Mouse (Mus musculus): ENCODE measurements around the gene Ppp1r36.
A peak's percentile ranks its signal among the peaks of the same experiment; 100 is the strongest.
"Not testable (repeated sequence)": the region's sequence is repeated elsewhere in the genome, so short reads cannot be mapped to it uniquely, and the experiment has no call there.

Gene Ppp1r36

DNA sequence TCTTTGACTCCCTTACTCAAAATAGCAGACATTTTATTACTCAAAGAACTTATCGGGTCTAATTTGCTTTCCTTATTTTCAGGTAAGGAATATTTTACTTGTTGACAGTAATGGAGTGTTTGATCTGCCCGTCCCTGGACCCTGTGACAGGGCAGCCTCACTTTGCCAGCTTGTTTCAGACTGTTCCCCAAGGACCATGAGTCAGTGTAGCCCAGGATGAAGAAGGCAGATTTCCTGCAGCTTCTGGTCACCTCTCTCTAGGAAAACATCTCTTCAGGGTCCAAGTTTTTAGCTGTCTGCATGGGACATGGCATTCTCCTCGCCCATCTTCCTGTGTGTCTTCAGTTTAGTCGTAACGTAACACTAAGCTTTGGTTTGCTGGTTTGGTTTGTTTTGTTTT, 20.1 kb upstream of the Ppp1r36 start:
- no peak for DNase-seq (ENCODE audit: low read depth)

GRCm38 (mm10) chr12:76401674-76402073, 15.7 kb upstream of the Ppp1r36 start:
- DNase-seq (ENCODE audit: low read depth): no peak

DNA sequence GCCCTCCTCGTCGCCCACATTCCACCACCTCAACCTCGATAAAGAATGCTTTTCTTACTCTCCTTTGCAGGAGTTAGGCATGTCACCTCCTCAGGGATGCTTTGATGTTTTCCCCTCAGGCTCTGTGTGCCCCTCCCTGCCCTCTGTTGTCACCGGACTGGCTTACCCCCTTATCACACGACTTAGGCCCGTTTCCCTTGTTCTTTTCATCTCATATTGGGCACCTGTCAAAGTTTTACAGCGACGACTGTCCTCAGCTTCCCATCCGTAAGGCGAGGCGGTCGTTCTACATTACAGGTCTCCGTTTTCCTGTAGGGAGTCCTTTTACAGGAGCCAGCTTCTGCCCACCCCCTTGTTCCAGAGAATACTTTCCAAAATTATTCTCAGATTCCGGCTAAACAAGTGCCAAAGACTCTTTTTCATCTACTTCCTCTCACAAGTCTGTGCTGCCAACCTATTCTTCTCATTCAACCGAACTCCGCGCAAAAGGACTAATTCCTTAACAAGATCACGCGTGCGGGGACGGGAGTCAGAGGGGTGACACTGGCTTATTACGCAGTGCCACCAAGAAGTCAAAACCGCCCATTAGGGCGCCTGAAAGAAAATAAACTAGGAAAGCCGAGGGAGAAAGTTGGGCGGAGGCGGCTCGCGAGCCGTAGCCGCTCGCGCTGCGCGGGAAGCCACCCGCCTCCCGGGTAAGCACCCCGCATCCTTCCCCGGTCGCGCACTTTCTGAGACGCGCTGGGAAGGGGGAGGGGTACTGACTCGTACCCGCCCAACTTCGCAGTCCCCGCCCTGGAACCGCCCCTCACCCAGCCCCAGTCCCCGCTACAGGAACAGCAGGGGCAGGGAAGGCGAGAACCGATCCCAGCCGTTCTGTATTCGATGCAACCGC, 14.1 kb upstream of the Ppp1r36 start:
- peak; percentile 64 for DNase-seq (ENCODE audit: low read depth)

- peak; percentile 98 for DNase-seq (ENCODE audit: low read depth)
Observed at GRCm38 (mm10) chr12:76403886-76404537, 13.3 kb upstream of the Ppp1r36 start, which contains the start of gene Hspa2. Hspa2 (plus strand) TSS chr12:76404176.

DNA sequence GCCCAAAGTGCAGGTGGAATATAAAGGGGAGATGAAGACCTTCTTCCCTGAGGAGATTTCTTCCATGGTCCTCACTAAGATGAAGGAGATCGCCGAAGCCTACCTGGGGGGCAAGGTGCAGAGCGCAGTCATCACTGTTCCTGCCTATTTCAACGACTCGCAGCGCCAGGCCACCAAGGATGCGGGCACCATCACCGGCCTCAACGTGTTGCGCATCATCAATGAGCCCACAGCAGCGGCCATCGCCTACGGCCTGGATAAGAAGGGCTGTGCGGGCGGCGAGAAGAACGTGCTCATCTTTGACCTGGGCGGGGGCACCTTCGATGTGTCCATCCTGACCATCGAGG, 12.5 kb upstream of the Ppp1r36 start:
- no peak for DNase-seq (ENCODE audit: low read depth)

DNA sequence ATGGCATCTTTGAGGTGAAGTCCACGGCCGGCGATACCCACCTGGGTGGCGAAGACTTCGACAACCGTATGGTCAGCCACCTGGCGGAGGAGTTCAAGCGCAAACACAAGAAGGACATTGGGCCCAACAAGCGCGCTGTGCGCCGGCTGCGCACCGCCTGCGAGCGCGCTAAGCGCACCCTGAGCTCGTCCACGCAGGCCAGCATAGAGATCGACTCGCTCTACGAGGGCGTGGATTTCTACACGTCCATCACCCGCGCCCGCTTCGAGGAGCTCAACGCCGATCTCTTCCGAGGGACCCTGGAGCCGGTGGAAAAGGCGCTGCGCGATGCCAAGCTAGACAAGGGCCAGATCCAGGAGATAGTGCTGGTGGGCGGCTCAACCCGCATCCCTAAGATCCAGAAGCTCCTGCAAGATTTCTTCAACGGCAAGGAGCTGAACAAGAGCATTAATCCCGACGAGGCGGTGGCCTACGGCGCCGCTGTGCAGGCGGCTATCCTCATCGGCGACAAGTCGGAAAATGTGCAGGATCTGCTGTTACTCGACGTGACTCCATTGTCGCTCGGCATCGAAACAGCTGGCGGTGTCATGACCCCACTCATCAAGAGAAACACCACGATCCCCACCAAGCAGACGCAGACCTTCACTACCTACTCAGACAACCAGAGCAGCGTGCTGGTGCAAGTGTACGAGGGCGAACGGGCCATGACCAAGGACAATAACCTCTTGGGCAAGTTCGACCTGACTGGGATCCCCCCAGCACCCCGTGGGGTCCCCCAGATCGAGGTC, 12.0 kb upstream of the Ppp1r36 start:
- no peak for DNase-seq (ENCODE audit: low read depth)

GRCm38 (mm10) chr12:76405971-76406370, 11.4 kb upstream of the Ppp1r36 start:
- DNase-seq (ENCODE audit: low read depth): no peak

DNA sequence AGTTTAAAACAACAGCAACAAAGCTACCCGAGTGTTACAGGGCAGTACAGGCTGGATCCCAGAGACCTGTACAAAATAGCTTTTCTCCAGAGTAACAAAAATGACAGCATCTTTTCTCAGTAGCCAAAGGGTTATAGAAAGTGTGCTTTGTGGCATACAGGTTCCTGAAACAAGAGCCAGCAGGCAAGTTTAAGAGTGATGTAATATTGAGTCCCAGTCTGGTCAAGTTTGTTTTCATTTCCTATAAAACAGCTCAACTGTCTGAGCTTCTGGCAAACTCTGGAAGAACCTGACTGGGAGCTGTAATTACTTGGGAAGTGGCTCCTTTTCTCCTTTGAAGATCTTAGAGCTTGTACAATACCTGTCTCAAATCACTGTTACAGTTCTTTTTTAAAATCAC, 10.2 kb upstream of the Ppp1r36 start:
- DNase-seq (ENCODE audit: low read depth): no peak

DNA sequence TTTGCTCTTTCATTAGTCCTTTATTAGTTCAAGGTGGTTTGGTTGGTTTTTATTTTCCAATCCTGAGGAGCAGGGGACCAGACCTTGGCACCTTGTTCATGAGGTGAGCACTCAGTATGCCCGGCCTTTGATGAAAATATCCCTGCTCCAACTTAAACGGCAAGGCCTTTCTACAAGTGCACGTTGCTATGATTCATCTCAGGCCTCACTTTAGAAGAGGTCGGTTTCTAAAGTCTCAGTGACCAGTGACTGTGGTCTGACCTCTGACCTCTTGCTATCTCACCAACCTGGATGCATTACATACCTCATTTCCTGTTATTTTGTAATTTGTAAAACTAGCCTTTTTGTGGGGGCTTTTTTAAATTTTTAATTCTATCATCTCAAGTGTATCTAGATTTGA, 8.2 kb upstream of the Ppp1r36 start:
- no peak for DNase-seq (ENCODE audit: low read depth)

DNA sequence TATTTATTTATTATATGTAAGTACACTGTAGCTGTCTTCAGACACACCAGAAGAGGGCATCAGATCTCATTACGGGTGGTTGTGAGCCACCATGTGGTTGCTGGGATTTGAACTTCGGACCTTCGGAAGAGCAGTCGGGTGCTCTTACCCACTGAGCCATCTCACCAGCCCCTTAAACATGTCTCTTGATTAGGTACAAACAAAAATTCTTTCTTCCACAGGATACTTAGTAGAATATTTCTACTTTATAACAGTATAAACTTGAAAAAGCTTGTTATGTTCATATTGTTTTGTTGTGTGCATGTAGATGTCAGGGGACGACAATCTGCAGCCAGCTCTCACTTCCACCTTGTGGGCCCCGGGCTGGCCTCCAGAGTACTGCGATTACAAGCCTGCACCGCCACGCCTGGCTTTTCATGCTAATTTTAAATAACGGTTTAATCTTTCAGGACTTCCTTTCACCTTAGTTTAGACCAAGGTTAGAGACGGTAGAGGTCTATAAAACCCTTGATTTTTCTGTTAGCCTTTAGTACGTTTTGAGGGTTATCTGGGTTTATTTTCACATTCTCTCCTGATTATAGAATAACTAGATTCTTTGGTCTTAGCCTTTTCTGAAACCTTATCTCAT, 1.8 kb upstream of the Ppp1r36 start:
- DNase-seq (ENCODE audit: low read depth): no peak

DNA sequence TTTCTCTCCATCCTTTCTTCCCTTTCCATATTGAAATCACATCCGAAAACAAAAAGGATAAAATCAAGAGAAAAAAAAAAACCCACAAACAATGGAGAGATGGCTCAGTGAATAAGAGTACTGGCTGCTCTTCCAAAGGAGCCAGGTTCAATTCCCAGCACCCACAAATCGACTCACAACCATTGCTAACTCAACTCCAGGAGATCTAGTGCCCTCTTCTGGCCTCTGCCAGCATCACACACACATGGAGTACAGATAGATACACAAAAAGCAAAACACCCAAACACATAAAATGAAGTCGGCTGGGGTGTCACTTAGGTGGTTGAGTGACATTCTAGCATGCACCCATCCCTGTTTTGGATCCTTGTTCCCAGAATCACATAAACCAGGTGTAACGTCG, 1.0 kb downstream of the Ppp1r36 start:
- DNase-seq (ENCODE audit: low read depth): no peak

DNA sequence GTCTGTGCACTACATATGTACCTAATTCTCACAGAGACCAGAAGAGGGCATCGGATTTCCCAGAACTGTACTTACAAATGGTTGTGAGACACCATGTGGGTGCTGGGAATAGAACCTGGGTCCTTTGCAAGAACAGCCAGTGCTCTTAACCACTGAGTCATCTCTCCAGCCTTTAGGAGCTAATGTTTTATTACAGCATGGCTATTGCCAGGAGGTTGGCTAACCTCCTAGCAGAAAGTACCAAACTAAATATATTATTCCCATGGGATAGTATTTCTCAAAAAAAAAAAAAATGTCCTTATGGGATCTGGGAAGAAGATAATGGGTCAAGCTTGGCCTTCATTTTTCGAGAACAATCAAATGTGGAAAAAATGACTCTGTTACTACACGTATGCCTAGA, 7.9 kb downstream of the Ppp1r36 start:
- DNase-seq (ENCODE audit: low read depth): no peak

GRCm38 (mm10) chr12:76427546-76427945, 10.2 kb downstream of the Ppp1r36 start:
- no peak for DNase-seq (ENCODE audit: low read depth)

DNA sequence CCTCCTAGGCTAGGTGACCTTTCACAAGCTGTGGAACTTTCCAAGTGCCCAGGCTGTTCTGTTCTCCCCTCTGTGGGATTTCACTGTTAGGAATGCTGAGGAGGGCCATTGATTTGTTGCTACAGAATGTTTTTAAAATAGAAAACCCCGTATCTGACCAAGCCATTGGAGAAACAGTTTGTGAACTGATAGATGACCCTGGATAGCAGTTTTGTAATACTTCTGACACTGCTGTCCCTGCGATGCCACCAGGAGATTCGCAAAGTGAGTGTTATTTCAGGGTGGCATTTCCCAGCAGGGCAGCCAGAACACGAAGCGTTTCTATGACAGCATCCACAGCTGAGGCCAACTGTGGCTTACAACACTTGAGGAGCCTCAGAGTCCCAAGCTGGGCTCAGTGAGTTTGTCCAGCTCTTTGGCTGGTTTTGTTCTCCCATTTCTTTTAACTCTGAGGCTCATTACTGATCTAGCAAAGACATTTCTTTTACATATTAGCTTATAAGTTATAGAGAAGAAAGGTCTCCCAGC, 13.6 kb downstream of the Ppp1r36 start:
- no peak for DNase-seq (ENCODE audit: low read depth)

GRCm38 (mm10) chr12:76431431-76431830, 14.1 kb downstream of the Ppp1r36 start:
- DNase-seq (ENCODE audit: low read depth): no peak

DNA sequence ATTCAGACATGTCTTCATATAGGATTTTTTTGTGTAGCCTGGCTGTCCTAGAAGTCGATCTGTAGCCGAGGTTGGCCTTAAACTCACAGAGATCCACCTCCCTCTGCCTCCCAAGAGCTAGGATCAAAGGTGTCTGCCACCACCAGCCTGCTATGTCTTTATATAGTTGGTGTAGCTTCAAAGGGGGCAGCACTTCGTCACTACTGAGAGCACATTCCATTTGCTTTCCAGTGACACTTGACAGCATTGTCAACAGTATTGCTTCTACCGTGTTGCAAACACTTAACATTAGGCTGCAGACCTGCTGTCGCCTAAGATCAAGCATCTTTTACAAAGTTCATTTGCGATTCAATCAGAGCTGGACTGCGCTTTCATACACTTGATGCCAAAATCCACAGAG, 16.8 kb downstream of the Ppp1r36 start:
- no peak for DNase-seq (ENCODE audit: low read depth)

- no peak for DNase-seq (ENCODE audit: low read depth)
Observed at GRCm38 (mm10) chr12:76435084-76435483, 17.7 kb downstream of the Ppp1r36 start.

DNA sequence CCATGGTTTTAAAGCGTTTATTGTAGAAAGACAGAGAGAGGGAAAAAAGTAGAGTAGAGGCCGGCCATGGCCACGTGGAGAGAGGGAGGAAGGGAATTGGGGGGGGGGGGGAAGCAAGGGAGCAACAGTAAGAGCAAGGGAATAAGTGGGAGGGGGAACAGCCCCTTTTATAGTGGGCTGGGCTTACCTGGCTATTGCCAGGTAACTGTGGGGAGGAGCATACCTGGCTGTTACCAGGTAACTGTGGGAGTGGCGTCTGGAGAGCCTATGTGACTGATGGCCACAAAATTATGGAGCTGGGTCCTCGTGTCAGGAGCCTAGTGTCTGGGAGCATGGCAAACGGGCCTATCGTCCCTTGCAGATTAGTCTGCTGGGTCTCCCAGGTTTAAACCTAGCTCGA, 18.2 kb downstream of the Ppp1r36 start:
- no peak for DNase-seq (ENCODE audit: low read depth)

DNA sequence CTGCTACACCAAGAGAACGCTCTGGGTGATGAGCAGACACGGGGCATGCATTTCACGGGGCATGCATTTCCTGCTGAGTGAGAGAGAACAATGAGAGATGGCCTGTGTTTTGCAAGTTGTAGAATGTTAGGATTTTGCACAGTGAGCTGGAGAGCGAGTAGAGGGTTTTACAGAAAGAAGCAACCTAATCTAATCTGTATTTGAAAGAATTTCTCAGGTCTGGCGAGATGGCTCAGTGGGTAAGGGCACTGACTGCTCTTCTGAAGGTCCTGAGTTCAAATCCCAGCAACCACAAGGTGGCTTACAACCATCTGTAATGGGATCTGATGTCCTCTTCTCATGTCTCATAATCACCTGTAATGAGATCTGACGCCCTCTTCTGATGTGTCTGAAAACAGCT, 26.1 kb downstream of the Ppp1r36 start:
- DNase-seq (ENCODE audit: low read depth): not testable (repeated sequence)

GRCm38 (mm10) chr12:76444359-76444772, 27.0 kb downstream of the Ppp1r36 start:
- no peak for DNase-seq (ENCODE audit: low read depth)

GRCm38 (mm10) chr12:76444862-76445261, 27.5 kb downstream of the Ppp1r36 start:
- no peak for DNase-seq (ENCODE audit: low read depth)

DNA sequence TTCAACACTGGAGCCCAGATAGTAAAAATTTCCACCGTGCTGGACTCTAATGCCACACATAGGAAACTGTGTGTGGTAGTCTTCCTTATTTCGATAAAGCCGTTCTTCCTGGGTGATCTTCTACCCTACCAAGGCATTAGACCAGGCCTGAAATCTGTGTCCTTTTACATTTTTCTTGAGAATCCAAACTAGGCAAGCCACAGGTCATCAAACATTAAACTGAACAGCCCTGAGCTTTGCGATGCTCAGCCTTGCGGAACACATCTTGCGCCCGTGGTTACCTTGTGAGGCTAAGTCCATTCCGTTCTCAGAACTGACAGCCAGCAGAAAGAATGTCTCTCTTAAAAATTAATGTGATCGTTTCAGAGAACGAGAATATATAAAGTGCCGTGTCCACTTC, 28.9 kb downstream of the Ppp1r36 start:
- no peak for DNase-seq (ENCODE audit: low read depth)

Data from c-Kit-positive CD71-negative TER-119-negative erythroid progenitor cells, embryonic 14.5 days (primary cell).